Mouse (Mus musculus): Measurements from ENCODE around the gene Chic2.

The Chic2 gene

GRCm38 (mm10) chr5:75044310-75044904 lies at the start of gene Chic2:
Gene Chic2 (minus strand): TSS chr5:75044774.
- peak; percentile 66 for DNase-seq (ENCODE audit: low spot score)

GRCm38 (mm10) chr5:75085906-75086305 lies 41.3 kb upstream of the Chic2 start:
- no peak for DNase-seq (ENCODE audit: low spot score)

- no peak for DNase-seq (ENCODE audit: low spot score)
These were observed 40.9 kb upstream of the Chic2 start for GRCm38 (mm10) chr5:75085521-75085875.

- no peak for DNase-seq (ENCODE audit: low spot score)
These were observed 40.4 kb upstream of the Chic2 start for GRCm38 (mm10) chr5:75084871-75085520.

GRCm38 (mm10) chr5:75084393-75084870 lies 39.9 kb upstream of the Chic2 start:
- no peak for DNase-seq (ENCODE audit: low spot score)

GRCm38 (mm10) chr5:75083591-75084392 lies 39.2 kb upstream of the Chic2 start:
- DNase-seq (ENCODE audit: low spot score), result no peak

GRCm38 (mm10) chr5:75083061-75083460 lies 38.5 kb upstream of the Chic2 start:
- no peak for DNase-seq (ENCODE audit: low spot score)

- no peak for DNase-seq (ENCODE audit: low spot score)
These were observed 37.9 kb upstream of the Chic2 start for GRCm38 (mm10) chr5:75082439-75082838.

- no peak for DNase-seq (ENCODE audit: low spot score)
These were observed 35.0 kb upstream of the Chic2 start for GRCm38 (mm10) chr5:75079564-75079963.

- DNase-seq (ENCODE audit: low spot score), result no peak
These were observed 32.4 kb upstream of the Chic2 start for GRCm38 (mm10) chr5:75077051-75077380.

- no peak for DNase-seq (ENCODE audit: low spot score)
These were observed 31.9 kb upstream of the Chic2 start for GRCm38 (mm10) chr5:75076326-75077050.

- DNase-seq (ENCODE audit: low spot score), result no peak
These were observed 30.9 kb upstream of the Chic2 start, which contains the start of gene Gsx2 for GRCm38 (mm10) chr5:75075383-75075941. Gene Gsx2 (plus strand): TSS chr5:75075601.

GRCm38 (mm10) chr5:75074537-75075382 lies 30.2 kb upstream of the Chic2 start:
- DNase-seq (ENCODE audit: low spot score), result no peak

GRCm38 (mm10) chr5:75074132-75074531 lies 29.6 kb upstream of the Chic2 start:
- DNase-seq (ENCODE audit: low spot score), result no peak

GRCm38 (mm10) chr5:75073684-75074083 lies 29.1 kb upstream of the Chic2 start:
- no peak for DNase-seq (ENCODE audit: low spot score)

- no peak for DNase-seq (ENCODE audit: low spot score)
These were observed 28.6 kb upstream of the Chic2 start for GRCm38 (mm10) chr5:75073167-75073566.

- no peak for DNase-seq (ENCODE audit: low spot score)
These were observed 28.0 kb upstream of the Chic2 start for GRCm38 (mm10) chr5:75072532-75072931.

GRCm38 (mm10) chr5:75071951-75072350 lies 27.4 kb upstream of the Chic2 start:
- no peak for DNase-seq (ENCODE audit: low spot score)

GRCm38 (mm10) chr5:75070656-75071375 lies 26.2 kb upstream of the Chic2 start:
- DNase-seq (ENCODE audit: low spot score), result no peak

GRCm38 (mm10) chr5:75070132-75070531 lies 25.6 kb upstream of the Chic2 start:
- no peak for DNase-seq (ENCODE audit: low spot score)

All from c-Kit-positive CD71-positive TER-119-positive erythroid progenitor cells, embryonic 14.5 days (primary cell).